Mouse (Mus musculus) adrenal gland, adult 2 months (tissue): ENCODE measurements around the gene Rrn3. TPM values are rescaled to one million over a fixed set of nuclear protein-coding genes. Genes with fewer than 3 reads are reported as not detected.
A peak's percentile ranks its signal among the peaks of the same experiment; 100 is the strongest.
"Not testable (repeated sequence)": the region's sequence is repeated elsewhere in the genome, so short reads cannot be mapped to it uniquely, and the experiment has no call there.

Source experiments
- DNase-seq: peaks from one replicate; pipeline ENCODE4 v3.0.0; 2021
- polyA plus RNA-seq: library from polyadenylated mRNA; depleted of rRNA; stranded (reverse); fragments of >200 nt; gene quantifications from 2 replicates; pipeline ENCODE4 v1.2.3, GENCODE M21; 2012
- total RNA-seq, 2 experiments: library from RNA; stranded (reverse); gene quantifications; 2 replicates each; pipeline ENCODE4 v1.2.3; 2021

Gene Rrn3
- total and polyA plus RNA-seq, 3 experiments, result 17.2 to 48.0 (median 43.9) TPM

DNA sequence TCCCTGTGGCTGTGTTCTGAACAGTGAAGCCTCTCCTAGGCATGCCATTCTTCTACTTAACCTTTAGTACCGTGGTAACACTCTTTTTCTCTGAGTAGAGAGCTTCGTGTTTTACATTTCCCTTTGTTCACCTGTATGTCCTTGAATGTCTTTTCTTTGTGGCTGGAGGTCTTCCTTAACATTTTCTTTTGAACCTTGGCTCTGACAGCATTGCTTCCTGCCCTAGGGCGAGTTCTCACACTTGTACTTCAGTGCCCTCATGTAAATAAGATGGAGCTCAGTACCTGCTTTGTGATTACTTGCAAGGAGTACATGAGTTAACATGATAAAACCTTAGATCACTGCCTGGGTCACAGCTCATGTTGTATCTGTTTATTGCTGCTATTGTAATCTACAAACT is 5.4 kb downstream of the Rrn3 start:
- no peak for DNase-seq

DNA sequence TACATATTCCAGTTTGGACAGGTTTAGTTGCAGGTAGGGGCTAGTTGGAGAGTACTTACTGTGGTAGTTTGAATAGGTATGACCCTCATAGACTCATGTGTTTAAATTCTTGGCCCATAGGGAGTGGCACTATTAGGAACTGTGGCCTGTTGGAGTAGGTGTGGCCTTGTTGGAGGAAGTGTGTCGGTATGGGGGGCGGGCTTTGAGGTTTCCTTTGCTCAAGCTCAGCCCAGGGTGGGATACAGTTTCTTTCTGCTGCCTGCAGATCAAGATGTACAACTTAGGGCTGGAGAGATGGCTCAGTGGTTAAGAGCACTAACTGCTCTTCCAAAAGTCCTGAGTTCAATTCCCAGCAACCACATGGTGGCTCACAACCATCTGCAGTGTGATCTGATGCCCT is 12.9 kb downstream of the Rrn3 start:
- not testable (repeated sequence) for DNase-seq

DNA sequence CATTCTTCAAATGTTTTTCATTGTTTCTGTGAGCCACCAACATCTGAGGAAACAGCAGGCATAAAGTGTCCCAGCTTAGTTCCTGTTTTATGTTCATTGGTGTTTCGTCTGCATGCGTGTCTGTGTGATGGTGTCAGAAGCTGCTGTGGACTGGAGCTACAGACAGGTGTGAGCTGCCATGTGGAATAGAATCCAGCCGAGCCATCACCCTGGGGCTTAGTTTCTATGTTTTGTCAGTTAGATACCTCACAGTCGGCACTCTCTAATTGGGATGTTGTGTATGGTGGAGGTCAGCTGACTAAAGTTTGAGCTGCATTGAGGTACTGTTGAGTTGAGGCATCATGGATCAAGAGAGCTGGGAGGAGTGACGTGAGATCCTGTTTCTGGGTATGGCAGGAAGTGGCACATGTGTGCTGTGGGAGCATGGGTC is 16.3 kb downstream of the Rrn3 start:
- no peak for DNase-seq

DNA sequence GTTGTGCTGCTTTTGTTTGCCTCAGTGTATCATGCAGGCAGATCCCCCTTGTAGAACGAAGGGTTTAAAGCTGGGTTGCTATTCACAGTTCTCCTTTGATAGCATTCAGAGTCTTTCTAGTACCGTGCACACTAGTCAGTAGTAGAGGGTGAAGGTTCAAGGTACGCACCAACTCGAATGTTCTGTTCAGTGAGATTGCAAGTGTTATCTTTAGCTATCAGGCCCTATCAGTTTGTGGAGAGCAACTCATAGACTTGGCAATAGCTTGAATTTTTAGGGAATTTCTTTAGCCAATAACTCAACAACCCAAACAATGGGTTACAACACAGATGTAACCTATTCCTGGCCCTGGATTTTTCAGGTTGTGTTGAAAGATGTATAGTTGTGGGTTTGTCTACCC is 20.7 kb downstream of the Rrn3 start:
- no peak for DNase-seq

DNA sequence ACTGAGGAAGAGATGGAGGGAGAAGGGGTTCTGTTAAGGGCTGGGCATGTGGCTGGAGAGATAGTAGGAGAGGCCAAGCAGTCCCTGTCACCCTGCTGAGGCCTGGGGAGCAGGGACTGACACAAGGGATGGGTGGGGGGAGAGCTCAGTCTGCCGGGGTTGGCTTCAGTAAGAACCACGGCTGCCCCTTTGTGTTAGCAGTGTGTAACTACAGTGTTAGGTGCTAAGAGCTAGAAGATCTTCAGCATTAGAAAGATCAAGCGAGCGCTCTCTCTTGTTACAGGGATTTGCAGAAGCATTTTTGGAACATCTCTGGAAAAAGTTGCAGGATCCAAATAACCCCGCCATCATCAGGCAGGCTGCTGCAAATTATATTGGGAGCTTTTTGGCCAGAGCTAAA is 24.2 kb downstream of the Rrn3 start:
- no peak for DNase-seq

DNA sequence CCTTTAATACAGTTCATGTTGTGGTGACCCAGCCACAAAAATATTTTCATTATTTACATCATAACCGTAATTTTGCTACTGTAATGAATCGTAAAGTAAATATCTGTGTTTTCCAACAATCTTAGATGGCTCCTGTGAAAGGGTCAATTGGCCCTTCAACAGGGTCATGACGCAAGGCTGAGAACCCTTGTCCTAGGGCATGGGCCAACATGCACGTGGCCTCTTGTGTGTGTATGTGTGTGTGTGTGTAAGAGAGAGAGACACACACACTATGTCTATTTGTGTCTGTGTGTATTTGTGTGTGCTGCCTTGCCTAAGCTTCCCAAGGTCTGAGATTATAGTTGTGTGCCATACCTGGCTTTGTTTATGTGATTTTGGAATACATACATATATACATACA is 27.1 kb downstream of the Rrn3 start:
- DNase-seq, result no peak

DNA sequence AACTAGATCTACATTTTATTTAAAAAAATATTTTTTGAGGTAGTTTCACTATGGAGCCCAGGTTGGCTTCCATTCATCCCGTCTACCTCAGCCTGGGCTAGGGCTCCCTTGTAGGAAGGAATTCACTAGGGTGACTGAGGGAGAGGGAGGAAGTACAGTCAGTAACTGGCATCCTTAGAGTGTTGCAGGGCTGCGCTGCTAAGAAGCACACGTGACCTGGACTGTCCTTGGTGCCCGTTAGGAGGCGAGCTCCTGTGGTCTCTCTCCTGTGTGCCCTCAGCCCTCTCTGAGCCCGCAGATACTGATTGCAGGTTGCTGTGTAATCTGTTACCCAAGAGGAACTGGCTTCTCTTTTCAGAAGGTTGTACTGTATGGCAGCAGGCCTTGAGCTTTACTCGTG is 27.9 kb downstream of the Rrn3 start:
- no peak for DNase-seq

DNA sequence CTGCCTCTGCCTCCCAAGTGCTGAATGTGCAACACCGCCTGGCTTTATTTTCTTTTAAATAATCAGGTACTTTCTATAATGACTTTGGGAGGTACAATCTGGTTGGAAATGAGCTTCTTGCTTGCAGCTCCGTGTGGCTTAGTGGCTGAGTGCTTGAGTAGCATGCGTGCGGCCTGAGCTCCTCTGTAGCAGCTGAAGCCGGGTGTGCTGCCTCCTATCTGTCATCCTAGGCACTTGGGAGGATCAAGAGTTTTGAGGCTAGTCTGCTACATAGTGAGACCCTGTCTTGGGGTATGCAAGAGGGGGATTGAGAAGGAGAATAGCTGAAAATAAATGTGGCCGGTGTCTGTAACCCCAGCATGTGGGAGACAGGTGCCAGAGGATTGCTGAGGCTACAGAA is 31.6 kb downstream of the Rrn3 start:
- no peak for DNase-seq

DNA sequence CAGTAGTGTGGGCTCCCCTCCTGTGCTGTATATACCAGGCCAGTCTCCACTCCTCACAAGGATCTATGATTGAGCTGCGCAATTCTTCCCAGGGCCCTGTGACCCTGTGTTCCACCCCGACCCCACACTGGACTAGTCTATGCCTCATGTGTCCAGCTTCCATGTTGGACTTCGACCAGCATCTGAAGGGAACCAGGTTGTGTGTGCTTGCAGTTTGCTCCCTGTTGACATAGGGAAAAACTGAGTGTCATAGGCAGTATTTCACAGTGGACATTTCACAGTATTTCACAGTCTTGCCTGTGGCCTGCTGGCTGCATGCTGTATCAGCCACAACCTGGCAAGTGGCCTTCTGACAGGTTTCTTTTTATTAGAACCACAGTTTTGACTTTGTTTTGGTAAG is 32.7 kb downstream of the Rrn3 start:
- no peak for DNase-seq

DNA sequence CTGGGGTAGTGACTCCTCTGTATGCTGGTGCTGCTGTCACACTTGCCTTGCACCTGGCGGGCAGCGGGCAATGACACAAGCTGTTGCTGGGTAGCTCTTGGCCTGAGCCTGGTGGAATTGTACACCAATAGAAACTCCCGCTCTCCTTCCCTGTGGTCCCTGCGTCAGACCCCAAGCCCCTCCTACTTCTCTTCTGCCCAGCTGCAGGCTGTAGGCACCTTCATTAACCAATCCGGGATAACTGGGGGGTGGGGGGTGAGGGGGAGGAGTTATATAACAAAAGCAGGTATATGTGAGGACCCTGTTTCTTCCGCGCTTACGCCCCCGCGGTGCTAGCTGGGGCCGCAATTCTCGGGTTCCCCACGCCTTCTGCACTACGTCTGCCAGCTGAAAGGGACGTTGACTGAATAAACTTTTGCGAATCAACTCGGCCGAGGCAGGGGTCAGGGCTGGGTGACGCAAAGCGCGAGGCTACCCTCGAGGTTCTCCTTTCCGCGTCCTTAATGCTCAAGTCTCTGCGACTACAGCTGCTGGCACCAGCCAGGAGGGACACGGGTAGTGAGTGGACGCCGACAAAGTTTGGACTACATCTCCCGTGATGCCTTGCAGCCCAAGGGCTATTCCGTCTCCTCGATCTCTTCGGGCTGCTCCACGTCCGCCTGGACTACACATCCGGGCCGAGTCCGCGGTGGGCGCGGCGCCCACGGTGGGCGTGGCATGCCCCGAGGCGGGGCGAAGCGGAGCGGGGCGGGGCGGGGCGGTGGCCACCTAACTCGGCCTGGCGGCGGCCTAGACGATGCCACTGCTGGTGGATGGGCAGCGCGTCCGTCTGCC is 38.3 kb downstream of the Rrn3 start, which contains the start of gene Ntan1:
Ntan1 (plus strand) TSS at position 286 of the 834 bp plus-strand sequence.
- peak; percentile 99 for DNase-seq

DNA sequence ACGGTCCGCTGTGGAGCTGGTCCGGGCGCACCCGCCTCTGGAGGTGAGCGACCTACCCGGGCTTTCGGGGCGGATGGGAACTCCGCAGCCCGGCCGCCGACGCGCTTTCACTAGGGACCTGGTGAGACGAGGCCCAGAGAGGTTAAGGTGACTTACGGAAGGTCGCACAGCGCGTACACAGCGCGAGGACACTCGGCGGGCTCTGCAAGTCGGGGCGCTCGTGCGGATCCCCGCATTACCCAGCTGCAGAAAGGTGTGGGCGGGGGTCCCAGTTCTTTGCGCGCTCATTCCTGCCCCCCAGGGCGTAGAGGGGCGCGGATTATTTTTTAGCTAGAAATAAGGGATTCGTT is 38.9 kb downstream of the Rrn3 start:
- no peak for DNase-seq

DNA sequence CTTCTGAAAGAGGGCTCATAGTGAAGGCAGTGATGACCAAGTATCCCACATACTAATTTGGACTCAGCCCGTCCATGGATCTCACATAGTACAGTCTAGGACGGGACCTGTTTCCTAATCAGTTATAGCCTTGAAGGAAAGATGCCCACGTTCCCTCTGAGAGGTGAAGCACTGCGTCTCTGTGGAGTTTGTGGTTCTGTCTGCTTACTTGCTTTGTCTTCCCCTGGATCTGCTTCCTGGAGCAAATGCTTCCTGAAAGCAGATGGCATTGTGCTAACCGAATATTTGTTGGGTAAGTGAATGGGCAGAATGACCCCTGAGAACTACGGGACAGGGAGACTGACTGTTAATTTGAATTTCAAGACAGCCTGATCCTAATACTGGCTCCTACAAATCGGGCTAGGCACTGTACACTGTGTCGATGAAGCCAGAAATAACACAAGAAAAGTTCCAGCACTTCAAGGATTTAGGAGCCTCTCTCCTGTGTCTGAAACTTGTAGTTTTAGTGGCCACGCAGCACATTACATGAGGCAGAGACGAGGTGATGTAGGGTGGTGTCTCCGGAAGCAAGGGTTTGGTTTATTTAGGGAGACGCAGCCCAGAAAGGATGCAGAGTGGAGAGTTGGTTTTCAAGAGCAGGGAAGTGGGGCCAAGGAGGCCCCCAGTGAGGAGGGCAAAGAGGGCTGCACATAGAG is 39.4 kb downstream of the Rrn3 start:
- DNase-seq, result no peak

DNA sequence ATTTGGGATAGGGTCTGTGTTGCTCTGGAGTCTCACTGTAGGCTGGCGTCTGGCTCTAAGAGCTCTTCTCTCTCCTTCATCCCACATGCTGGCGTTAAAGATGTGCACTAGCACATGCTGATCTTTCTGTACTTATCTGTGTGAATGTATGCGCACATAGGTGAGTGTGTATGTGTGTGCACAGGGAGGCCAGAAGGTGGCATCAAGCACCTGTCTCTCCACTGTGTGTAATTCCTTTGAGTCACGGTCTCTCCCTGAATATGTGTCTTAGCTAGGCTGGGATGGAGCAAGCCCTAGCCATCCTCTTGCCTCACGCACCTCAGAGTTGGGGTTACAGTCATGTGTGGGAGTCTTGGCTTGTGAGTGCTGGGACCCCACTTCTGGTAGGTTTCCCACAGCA is 40.3 kb downstream of the Rrn3 start:
- no peak for DNase-seq

DNA sequence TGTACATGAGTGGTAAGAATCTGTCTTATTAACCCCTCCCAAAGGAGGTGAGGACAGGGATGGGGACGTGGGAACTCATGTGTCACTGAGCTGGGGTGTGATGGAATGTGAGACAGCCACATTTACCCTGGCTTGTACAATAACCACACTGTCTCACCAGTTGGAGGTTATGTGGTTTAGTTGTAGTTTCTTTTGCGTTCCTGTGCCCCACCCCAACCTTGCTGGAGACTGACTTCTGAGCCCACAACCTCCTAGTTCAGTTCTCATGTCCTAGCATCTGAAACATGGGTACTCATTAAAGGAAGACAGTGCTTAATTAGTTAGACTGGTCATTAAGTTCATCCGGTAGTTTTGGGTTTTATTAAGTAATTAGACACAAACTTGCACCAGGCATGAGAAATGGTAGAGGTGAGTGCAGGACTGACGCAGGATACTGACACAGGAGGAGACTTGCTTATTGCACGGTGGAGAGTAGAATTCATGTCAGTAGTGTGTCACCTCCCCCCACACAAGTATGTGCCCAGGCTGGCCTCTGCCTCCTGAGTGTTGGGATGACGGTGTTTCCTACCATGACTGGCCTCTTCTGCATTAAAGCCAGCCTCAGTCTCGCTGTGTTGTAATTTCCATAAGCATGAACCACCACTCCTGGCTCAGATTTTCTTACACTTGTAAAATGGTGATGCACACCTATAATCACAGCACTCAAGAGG is 45.4 kb downstream of the Rrn3 start:
- no peak for DNase-seq

DNA sequence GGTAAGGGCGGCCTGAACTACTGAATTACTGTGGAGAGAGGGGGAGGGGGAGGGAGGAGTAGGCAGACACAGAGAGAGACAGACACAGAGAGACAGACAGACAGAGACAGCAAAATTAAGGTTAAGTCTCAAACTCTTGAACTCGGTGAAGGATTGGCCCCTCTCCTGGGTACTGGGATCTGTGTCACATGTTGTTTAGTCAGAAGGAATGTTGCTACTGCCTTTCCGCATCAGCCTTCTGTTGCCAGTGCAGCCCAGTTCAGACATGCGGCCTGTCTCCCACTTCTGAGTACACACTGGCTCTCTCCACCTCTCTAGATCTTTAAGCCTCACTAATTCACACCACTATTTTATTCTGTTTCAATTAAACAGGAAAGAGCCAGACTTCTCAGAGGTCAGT is 46.0 kb downstream of the Rrn3 start:
- DNase-seq, result no peak

DNA sequence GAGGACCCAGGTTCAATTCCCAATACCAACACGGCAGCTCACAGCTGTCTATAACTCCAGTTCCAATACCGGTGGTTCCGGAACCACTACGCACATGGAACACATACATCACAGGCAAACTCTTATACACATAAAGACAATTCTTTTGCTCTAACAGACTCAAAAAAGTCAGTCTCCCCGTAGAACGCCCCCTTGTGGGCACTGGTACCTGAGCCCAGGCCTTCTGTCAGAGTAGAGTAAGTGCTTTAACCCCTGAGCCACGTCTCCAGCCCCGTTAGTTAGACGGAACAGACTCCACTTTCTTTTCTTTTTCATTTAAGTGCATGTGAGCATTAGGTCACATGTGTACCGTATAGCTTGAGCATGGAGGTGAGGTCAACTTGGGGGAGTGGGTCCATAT is 49.9 kb downstream of the Rrn3 start:
- no peak for DNase-seq

DNA sequence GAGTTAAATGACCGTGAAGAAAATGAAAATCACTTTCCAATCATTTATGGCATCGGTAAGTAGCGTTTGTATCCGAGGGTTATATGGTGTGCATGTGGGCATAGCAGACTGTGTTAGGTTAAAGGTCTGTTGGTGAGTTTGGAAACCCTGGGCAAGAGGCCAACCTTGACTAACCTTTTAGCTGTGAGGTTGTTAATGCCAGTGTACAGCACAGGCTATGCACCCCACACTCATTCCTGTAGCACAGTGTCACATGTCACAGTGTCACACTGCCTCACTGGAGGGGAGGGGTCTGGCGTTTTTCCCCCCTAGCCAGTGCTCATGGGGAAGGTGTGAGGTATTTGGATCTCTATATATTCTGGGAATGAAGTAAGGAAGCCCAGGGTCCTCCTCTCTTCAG is 51.1 kb downstream of the Rrn3 start:
- peak; percentile 25 for DNase-seq

DNA sequence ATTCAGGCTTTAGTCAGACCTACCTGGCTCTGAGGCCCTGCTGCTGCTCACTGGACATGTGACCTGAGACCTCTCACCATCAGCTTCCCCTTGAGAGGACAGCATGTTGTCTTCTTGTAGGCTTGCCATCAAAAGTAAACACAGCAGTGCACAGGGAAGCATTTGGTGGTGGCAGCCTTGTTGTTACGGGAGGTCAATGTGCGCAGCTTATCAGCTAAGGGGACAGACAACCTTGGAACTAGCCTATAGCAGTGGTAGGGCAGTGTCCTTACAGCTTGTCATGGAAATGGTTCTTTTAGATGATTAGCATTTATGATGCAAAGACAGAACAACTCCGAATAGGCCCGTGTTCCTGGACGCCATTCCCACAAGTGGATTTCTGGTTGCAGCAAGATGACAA is 53.9 kb downstream of the Rrn3 start:
- DNase-seq, result no peak

DNA sequence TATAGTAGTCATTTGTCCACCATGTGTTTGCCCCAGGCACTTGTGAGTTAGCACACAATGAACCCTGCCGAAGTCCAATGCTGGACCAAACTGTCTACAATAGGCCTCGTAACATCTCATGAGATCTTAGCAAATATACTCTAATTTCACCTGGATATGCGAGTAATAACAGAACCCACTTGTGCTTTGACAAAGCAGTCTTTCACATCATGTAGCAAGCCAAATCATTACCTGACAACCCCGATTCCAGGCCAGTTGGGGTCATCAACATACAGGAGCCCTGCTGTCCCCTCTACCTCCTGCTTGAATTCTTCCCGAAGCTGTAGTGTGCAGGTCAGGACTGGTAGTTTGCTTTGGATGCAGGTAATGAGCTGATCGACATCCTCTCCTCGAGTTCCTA is 59.5 kb downstream of the Rrn3 start:
- DNase-seq, result no peak

DNA sequence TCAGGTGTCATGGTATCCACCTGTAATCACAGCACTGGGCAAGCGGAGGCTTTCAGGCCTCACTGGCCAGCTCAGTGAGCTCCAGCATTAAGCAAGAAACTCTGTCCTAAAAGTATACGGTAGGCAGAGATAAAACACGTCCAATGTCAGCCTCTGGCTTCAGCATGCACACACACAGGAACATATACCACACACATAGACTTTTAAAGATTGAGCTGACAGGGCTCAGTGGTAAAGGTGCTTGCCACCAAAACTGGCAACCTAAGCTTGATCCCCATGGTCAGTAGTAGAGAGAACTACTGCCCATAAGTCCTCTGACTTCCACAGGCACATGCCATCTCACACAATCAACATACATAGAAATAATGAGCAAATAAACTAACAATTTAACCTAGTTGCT is 60.4 kb downstream of the Rrn3 start:
- DNase-seq, result no peak

DNA sequence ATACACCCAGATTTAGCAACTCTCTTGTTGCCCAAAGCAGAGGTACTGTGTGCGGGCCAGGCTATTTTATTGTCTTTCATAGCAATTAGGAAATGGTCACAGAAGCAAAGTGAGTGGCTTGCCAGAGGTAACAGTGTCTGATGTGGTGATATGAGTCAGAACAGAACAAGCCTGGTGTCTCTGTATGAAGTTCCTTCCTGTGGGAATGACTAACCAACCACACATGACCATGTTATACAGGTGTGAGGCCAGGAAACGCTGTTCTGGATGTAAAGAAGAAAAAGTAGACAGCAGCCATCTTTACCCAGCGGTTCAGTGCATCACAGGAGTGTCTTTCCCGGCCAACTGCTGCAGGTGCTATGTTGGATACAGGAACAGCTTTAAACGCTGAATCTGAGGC is 64.5 kb downstream of the Rrn3 start:
- DNase-seq, result no peak

DNA sequence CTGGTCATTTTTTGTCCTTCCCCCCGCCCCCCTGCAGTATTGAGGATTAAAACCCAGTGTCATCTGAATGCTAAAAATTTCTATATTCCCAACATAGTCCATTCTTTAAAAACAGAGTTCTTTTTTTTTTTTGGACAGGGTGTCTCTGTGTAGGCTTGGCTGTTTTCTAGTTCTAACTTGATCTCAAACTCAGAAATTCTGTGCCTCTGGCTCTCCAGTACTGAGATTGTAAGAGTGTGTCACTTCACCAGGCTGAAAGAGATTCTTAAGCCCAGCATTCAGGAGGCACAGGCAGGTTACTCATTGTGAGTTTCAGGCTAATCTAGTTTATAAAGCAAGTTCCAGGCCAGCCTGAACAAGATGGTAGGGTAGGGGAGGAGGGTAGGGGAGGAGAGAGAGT is 66.2 kb downstream of the Rrn3 start:
- no peak for DNase-seq

DNA sequence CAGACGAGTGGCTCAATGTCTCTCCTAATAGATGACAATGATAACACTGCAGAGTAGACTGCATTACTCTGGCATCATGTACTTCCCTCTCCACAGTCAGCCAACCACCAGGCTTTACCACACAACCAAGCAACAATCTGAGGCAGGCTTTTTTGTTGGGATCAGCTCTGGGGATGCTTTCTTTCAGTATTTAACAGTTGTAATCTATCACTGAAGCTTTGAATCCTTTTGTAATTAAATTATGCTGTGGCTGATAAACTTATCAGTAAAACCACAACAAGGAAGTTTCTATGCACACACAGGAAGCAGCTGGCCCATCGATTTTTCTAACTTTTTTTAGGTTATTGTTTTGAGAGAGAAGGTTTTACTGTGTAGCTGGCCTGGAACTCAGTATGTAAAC is 67.8 kb downstream of the Rrn3 start:
- DNase-seq, result no peak
